In genomic region chr17:51832900-51833577, GRCm38 (mm10) we compare ENCODE assay signal across 9 mouse cellular contexts. TPM values are rescaled to one million over a fixed set of nuclear protein-coding genes. Genes with fewer than 3 reads are reported as not detected.
DNase-seq lines count a peak whose midpoint lies in the region; ATAC-seq and TF ChIP-seq lines count a peak whose summit lies in the region.
"Had no signal": no experiment of that assay in that cellular context is flagged by ENCODE, and none has a peak within 500 bp of the region (broad histone marks: within the 10 kb centered on the region; RNA-seq: fewer than 3 reads in every experiment).

Gene Satb1 (minus strand): TSS chr17:51833290.

- H3K4me3 ChIP-seq in embryonic facial prominence, embryonic 15.5 days (replicated peaks), result peak within 1 kb of the TSS; percentile 66
- peak within 1 kb of the TSS; percentile 77 for H3K4me3 ChIP-seq in heart, embryonic 11.5 days (ENCODE audit: low read depth, low read length)
- H3K4me3 ChIP-seq in kidney, embryonic 16.5 days (ENCODE audit: low read length), result peak within 1 kb of the TSS; percentile 69
- H3K4me3 ChIP-seq in liver, embryonic 14.5 days (ENCODE audit: insufficient read depth in 1 of 2, low read depth in 2 of 2, low read length in 2 of 2), result peak within 1 kb of the TSS; percentile 54 to 58
- peak within 1 kb of the TSS; percentile 58 for H3K4me3 ChIP-seq in stomach, embryonic 14.5 days (ENCODE audit: low read depth, low read length)

- under 1% methylated on average over 51 of the region's 52 CpGs for WGBS in embryonic facial prominence, embryonic 15.5 days
- 0% methylated on average over 28 of the region's 52 CpGs for WGBS in heart, embryonic 11.5 days (ENCODE audit: insufficient replicate concordance)
- WGBS in kidney, embryonic 16.5 days, result under 1% methylated on average over 15 of the region's 52 CpGs
- under 1% methylated on average over 32 of the region's 52 CpGs for WGBS in liver, embryonic 14.5 days (ENCODE audit: insufficient replicate concordance)
- WGBS in stomach, embryonic 14.5 days, result under 1% methylated on average over 34 of the region's 52 CpGs

- ATAC-seq in embryonic facial prominence, embryonic 15.5 days (ENCODE audit: insufficient number of reproducible peaks, low FRiP score, low TSS enrichment, low read depth), result peak; percentile 87
- peak; percentile 81 for ATAC-seq in heart, embryonic 11.5 days (replicated peaks; ENCODE audit: insufficient number of reproducible peaks, low FRiP score, low TSS enrichment)
- ATAC-seq in kidney, embryonic 16.5 days (ENCODE audit: low FRiP score, low TSS enrichment), result peak; percentile 96
- peak; percentile 61; the same call in 1 of the 2 replicates for ATAC-seq in liver, embryonic 14.5 days (ENCODE audit: insufficient read depth)
- ATAC-seq in stomach, embryonic 14.5 days (ENCODE audit: insufficient number of reproducible peaks, insufficient read depth, low FRiP score, low read depth), result peak; percentile 90

- H3K36me3 ChIP-seq in embryonic facial prominence, embryonic 15.5 days, result no peaks in the 10 kb centered on the region
- no peaks in the 10 kb centered on the region for H3K36me3 ChIP-seq in heart, embryonic 11.5 days (ENCODE audit: control insufficient read depth, insufficient read depth, low read length)
- H3K36me3 ChIP-seq in kidney, embryonic 16.5 days (ENCODE audit: insufficient read depth, low read length), result no peaks in the 10 kb centered on the region
- H3K36me3 ChIP-seq in liver, embryonic 14.5 days (replicated peaks; ENCODE audit: control insufficient read depth, insufficient read depth, low read depth), result no peaks in the 10 kb centered on the region
- no peaks in the 10 kb centered on the region for H3K36me3 ChIP-seq in stomach, embryonic 14.5 days (ENCODE audit: control insufficient read depth, insufficient read depth, low read length)
- H3K36me3 ChIP-seq: G1E had no signal

- H3K9ac ChIP-seq in embryonic facial prominence, embryonic 15.5 days, result peak within 1 kb of the TSS; percentile 51
- peak within 1 kb of the TSS; percentile 59; the same call in 1 of the 2 replicates for H3K9ac ChIP-seq in heart, embryonic 11.5 days (ENCODE audit: low read depth, low read length)
- peak within 1 kb of the TSS; percentile 65 for H3K9ac ChIP-seq in kidney, embryonic 16.5 days (replicated peaks; ENCODE audit: low read length)
- H3K9ac ChIP-seq in liver, embryonic 14.5 days (replicated peaks), result no peak within 1 kb of the TSS
- H3K9ac ChIP-seq in stomach, embryonic 14.5 days (replicated peaks; ENCODE audit: low read depth, low read length), result peak within 1 kb of the TSS; percentile 18; the same call in 1 of the 2 replicates

- no peak within 1 kb of the TSS for H3K27ac ChIP-seq in embryonic facial prominence, embryonic 15.5 days (replicated peaks)
- H3K27ac ChIP-seq in heart, embryonic 11.5 days (ENCODE audit: low read depth, low read length), result no peak within 1 kb of the TSS
- no peak within 1 kb of the TSS for H3K27ac ChIP-seq in kidney, embryonic 16.5 days (ENCODE audit: low read length)
- H3K27ac ChIP-seq in liver, embryonic 14.5 days, result no peak within 1 kb of the TSS
- no peak within 1 kb of the TSS for H3K27ac ChIP-seq in stomach, embryonic 14.5 days (ENCODE audit: low read length)

- no peak for TF ChIP-seq CTCF in liver, embryonic 14.5 days (IDR thresholded peaks at IDR 0.05; ENCODE audit: low read depth)

- peaks cover 51% of the 10 kb centered on the region for H3K27me3 ChIP-seq in embryonic facial prominence, embryonic 15.5 days
- H3K27me3 ChIP-seq in heart, embryonic 11.5 days (ENCODE audit: control insufficient read depth, insufficient read depth, low read length), result peaks cover 53% of the 10 kb centered on the region
- H3K27me3 ChIP-seq in kidney, embryonic 16.5 days (ENCODE audit: insufficient read depth, low read length), result peaks cover 71% of the 10 kb centered on the region
- peaks cover 45% of the 10 kb centered on the region for H3K27me3 ChIP-seq in liver, embryonic 14.5 days (ENCODE audit: control insufficient read depth, insufficient read depth, low read length)
- peaks cover 29% of the 10 kb centered on the region for H3K27me3 ChIP-seq in stomach, embryonic 14.5 days (ENCODE audit: control insufficient read depth, insufficient read depth, low read length)

- H3K4me2 ChIP-seq in embryonic facial prominence, embryonic 15.5 days (replicated peaks), result peak within 1 kb of the TSS; percentile 91
- H3K4me2 ChIP-seq in heart, embryonic 11.5 days, result peak within 1 kb of the TSS; percentile 100
- H3K4me2 ChIP-seq in kidney, embryonic 16.5 days (replicated peaks; ENCODE audit: low read depth, low read length), result peak within 1 kb of the TSS; percentile 99
- peak within 1 kb of the TSS; percentile 62 for H3K4me2 ChIP-seq in liver, embryonic 14.5 days (ENCODE audit: low read depth)
- H3K4me2 ChIP-seq in stomach, embryonic 14.5 days (replicated peaks; ENCODE audit: low read depth, low read length), result peak within 1 kb of the TSS; percentile 99

- peaks cover 21% of the 10 kb centered on the region for H3K4me1 ChIP-seq in embryonic facial prominence, embryonic 15.5 days
- peaks cover 12% of the 10 kb centered on the region; the same call in 1 of the 2 replicates for H3K4me1 ChIP-seq in heart, embryonic 11.5 days (ENCODE audit: control insufficient read depth, insufficient read depth, low read length)
- H3K4me1 ChIP-seq in kidney, embryonic 16.5 days (ENCODE audit: insufficient read depth, low read length), result peaks cover 20% of the 10 kb centered on the region
- H3K4me1 ChIP-seq in liver, embryonic 14.5 days (replicated peaks; ENCODE audit: control insufficient read depth in 2 of 2, insufficient read depth in 2 of 2, low read length in 1 of 2), result no peaks in the 10 kb centered on the region
- H3K4me1 ChIP-seq in stomach, embryonic 14.5 days (ENCODE audit: control insufficient read depth, insufficient read depth, low read length), result peaks cover 9% of the 10 kb centered on the region; the same call in 1 of the 2 replicates

- peak; percentile 40 to 59 for DNase-seq in left cerebral cortex, adult 18-20 months (ENCODE audit: low spot score in 2 of 2)
- DNase-seq in left cerebral cortex, adult 11 months (ENCODE audit: low spot score), result no peak
- DNase-seq in liver, embryonic 14.5 days (ENCODE audit: low read depth in 3 of 3, low spot score in 3 of 3), result no peak
- peak; percentile 87 for DNase-seq in naive thymus-derived CD4-positive, alpha-beta T cell, adult 2 months (ENCODE audit: low read depth)

- TF ChIP-seq EP300 in liver, embryonic 14.5 days (IDR thresholded peaks at IDR 0.05; ENCODE audit: low read depth), result no peak

- H3K9me3 ChIP-seq in embryonic facial prominence, embryonic 15.5 days (replicated peaks), result no peaks in the 10 kb centered on the region
- no peaks in the 10 kb centered on the region for H3K9me3 ChIP-seq in heart, embryonic 11.5 days (replicated peaks; ENCODE audit: control insufficient read depth, low read length)
- no peaks in the 10 kb centered on the region for H3K9me3 ChIP-seq in kidney, embryonic 16.5 days (ENCODE audit: low read length)
- H3K9me3 ChIP-seq in liver, embryonic 14.5 days (ENCODE audit: control insufficient read depth, low read length), result no peaks in the 10 kb centered on the region
- no peaks in the 10 kb centered on the region for H3K9me3 ChIP-seq in stomach, embryonic 14.5 days (ENCODE audit: control insufficient read depth, low read depth, low read length)

RNA-seq across cellular contexts. Expression of gene Satb1, which starts in this region (rescaled TPM):
- 100 to 1,000 TPM; 120 to 129 TPM for total RNA-seq in left cerebral cortex, adult 18-20 months (2021)
- polyA plus RNA-seq in embryonic facial prominence, embryonic 15.5 days (2015; fragmentation: Nextera tagmentation; extraction: Ambion mirVana), result 16.0 and 16.9 TPM in 2 replicates
- 10.2 and 10.7 TPM in 2 replicates for polyA plus RNA-seq in heart, embryonic 11.5 days (2014; fragmentation: Nextera tagmentation; extraction: Ambion mirVana)
- polyA plus RNA-seq in kidney, embryonic 16.5 days (2015; fragmentation: Nextera tagmentation; extraction: Ambion mirVana), result 6.7 and 7.5 TPM in 2 replicates
- 0.68 and 0.96 TPM in 2 replicates for polyA plus RNA-seq in liver, embryonic 14.5 days (2012; rRNA removed)
- 0.74 and 1.2 TPM in 2 replicates for polyA plus RNA-seq in liver, embryonic 14.5 days (2014; fragmentation: Nextera tagmentation; extraction: Ambion mirVana)
- polyA plus RNA-seq in stomach, embryonic 14.5 days (2014; fragmentation: Nextera tagmentation; extraction: Ambion mirVana), result 10.1 TPM in 2 replicates
- polyA plus RNA-seq: G1E had no signal

Comparison
In these comparisons a context has a peak if more than half of its experiments do, and no peak if none do; other contexts are left out.
1. DNase-seq: peak in left cerebral cortex, adult 18-20 months (2 of 2) and naive thymus-derived CD4-positive, alpha-beta T cell, adult 2 months (single experiment); none in left cerebral cortex, adult 11 months (single experiment) and liver, embryonic 14.5 days (0 of 3).
2. Peak in every context shown above with its lines, with median percentiles within 50 percentile points of each other: ATAC-seq, H3K4me2 ChIP-seq and H3K4me3 ChIP-seq.